Mouse (Mus musculus) testis, adult 2 months (tissue): ENCODE results near the gene Stat5b.
A peak's percentile ranks its signal among the peaks of the same experiment; 100 is the strongest.

ENCODE experiments used
- CTCF ChIP-seq: fragments of 200-500 bp; IDR thresholded peaks from 2 replicates; pipeline ENCODE4 v1.5.1; 2012; ENCODE audit warnings: low read depth, mild to moderate bottlenecking, inconsistent platforms, low read length, moderate library complexity; ENCODE audit not compliant: control insufficient read depth, insufficient read depth, insufficient replicate concordance
- POLR2A ChIP-seq: fragments of 200-500 bp; IDR thresholded peaks from 2 replicates; pipeline ENCODE4 v1.6.1; 2012; ENCODE audit warnings: low read depth, mild to moderate bottlenecking, inconsistent platforms, low read length, moderate library complexity; ENCODE audit not compliant: control insufficient read depth

DNA sequence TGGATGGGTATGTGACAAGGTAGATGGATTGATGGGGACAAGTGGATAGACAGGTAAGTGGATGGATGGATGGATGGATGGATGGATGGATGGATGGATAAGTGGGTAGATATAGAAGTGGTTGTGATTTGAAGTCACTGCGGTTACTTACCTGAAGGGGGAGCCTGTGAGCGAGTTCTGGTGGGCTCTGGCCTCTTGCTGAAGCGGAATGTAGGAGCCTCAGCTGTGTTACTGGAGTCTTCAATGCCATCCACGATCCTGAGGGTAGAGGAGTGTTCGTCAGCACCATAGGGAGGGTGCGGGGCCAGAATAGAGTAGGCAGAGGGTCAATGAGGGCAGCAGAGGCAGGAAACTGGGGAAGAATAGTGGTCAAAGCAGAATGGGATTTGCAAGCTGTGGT, 105.4 kb downstream of the Stat5b start:
- TF ChIP-seq POLR2A (no peak), CTCF (peak; percentile 60; the same call in 1 of the 2 replicates)
